Mouse (Mus musculus): Measurements from ENCODE around the gene Zc3h12a.

- no peak for TF ChIP-seq CTCF (IDR thresholded peaks at IDR 0.05; ENCODE audit: borderline replicate concordance, control insufficient read depth, extremely low read depth, insufficient read depth, low read length, poor library complexity)
- no peak for TF ChIP-seq POLR2A (IDR thresholded peaks at IDR 0.05; ENCODE audit: control insufficient read depth, extremely low read depth, insufficient read depth, low read length, poor library complexity)
These were observed 30.4 kb upstream of the Zc3h12a start for GRCm38 (mm10) chr4:125158081-125158480.
